Mouse (Mus musculus) brown adipose tissue, adult 24 weeks (tissue): Measurements from ENCODE around the gene Gm6370. TPM values are rescaled to one million over a fixed set of nuclear protein-coding genes. Genes with fewer than 3 reads are reported as not detected.
"Not testable (repeated sequence)": the region's sequence is repeated elsewhere in the genome, so short reads cannot be mapped to it uniquely, and the experiment has no call there.

ENCODE experiments used
- H3K27ac ChIP-seq: fragments of 200-500 bp; replicated peaks from 2 replicates; pipeline ENCODE4 v1.5.1; 2012; ENCODE audit warnings: low read depth, mild to moderate bottlenecking, low read length
- H3K4me1 ChIP-seq: fragments of 200-500 bp; 2 replicates; pipeline ENCODE4 v1.6.1; 2012; ENCODE audit warnings: low read length, mixed read lengths; ENCODE audit not compliant: control insufficient read depth, insufficient read depth, insufficient read length
- H3K4me3 ChIP-seq: fragments of 200-500 bp; 2 replicates; pipeline ENCODE4 v1.5.1; 2012; ENCODE audit warnings: low read depth, mild to moderate bottlenecking, low read length, moderate library complexity; ENCODE audit not compliant: insufficient read depth
- polyA plus RNA-seq: library from polyadenylated mRNA; stranded (reverse); fragments of >200 nt; gene quantifications from 2 replicates; pipeline ENCODE4 v1.2.4, GENCODE M21; 2012; ENCODE audit not compliant: missing spikeins, insufficient read depth, insufficient read length

The Gm6370 gene
- not detected in 2 replicates for polyA plus RNA-seq

GRCm38 (mm10) chr5:146491063-146491462 is at the start of gene Gm6370:
Gene Gm6370 (plus strand): TSS chr5:146491363.
- not testable (repeated sequence) for H3K4me3 ChIP-seq, H3K4me1 ChIP-seq, H3K27ac ChIP-seq

GRCm38 (mm10) chr5:146442767-146443166 is 48.4 kb upstream of the Gm6370 start:
- no peaks in the 10 kb centered on the region for H3K4me1 ChIP-seq
- no peak overlapping the region for H3K4me3 ChIP-seq
- no peak overlapping the region for H3K27ac ChIP-seq

- Histone ChIP-seq H3K4me1 (no peaks in the 10 kb centered on the region), H3K4me3 (no peak overlapping the region)
These were observed 44.5 kb upstream of the Gm6370 start for GRCm38 (mm10) chr5:146446633-146447032.

GRCm38 (mm10) chr5:146451592-146452254 is 39.4 kb upstream of the Gm6370 start:
- H3K4me1 ChIP-seq, result no peaks in the 10 kb centered on the region
- H3K27ac ChIP-seq, result no peak overlapping the region
- no peak overlapping the region for H3K4me3 ChIP-seq

More at GRCm38 (mm10) chr5:146446633-146447032, 44.5 kb upstream of the Gm6370 start:
- no peak overlapping the region for H3K27ac ChIP-seq

GRCm38 (mm10) chr5:146453556-146453955 is 37.6 kb upstream of the Gm6370 start:
- no peak overlapping the region for H3K4me3 ChIP-seq
- H3K27ac ChIP-seq, result no peak overlapping the region
- no peaks in the 10 kb centered on the region for H3K4me1 ChIP-seq

- no peak overlapping the region for H3K27ac ChIP-seq
- no peaks in the 10 kb centered on the region; the same call in 1 of the 2 replicates for H3K4me1 ChIP-seq
- H3K4me3 ChIP-seq, result no peak overlapping the region; the same call in 1 of the 2 replicates
These were observed 29.6 kb upstream of the Gm6370 start for GRCm38 (mm10) chr5:146461612-146462011.

- no peak overlapping the region for H3K27ac ChIP-seq
- no peaks in the 10 kb centered on the region; the same call in 1 of the 2 replicates for H3K4me1 ChIP-seq
- H3K4me3 ChIP-seq, result no peak overlapping the region
These were observed 24.5 kb upstream of the Gm6370 start for GRCm38 (mm10) chr5:146466663-146467062.

- no peaks in the 10 kb centered on the region for H3K4me1 ChIP-seq
- no peak overlapping the region for H3K4me3 ChIP-seq
- no peak overlapping the region for H3K27ac ChIP-seq
These were observed 22.9 kb upstream of the Gm6370 start for GRCm38 (mm10) chr5:146468311-146468710.

- H3K4me3 ChIP-seq, result no peak overlapping the region
- no peak overlapping the region for H3K27ac ChIP-seq
- no peaks in the 10 kb centered on the region for H3K4me1 ChIP-seq
These were observed 20.3 kb upstream of the Gm6370 start for GRCm38 (mm10) chr5:146470821-146471220.

- H3K4me1 ChIP-seq, result no peaks in the 10 kb centered on the region
- H3K4me3 ChIP-seq, result no peak overlapping the region
- no peak overlapping the region for H3K27ac ChIP-seq
These were observed 19.9 kb upstream of the Gm6370 start for GRCm38 (mm10) chr5:146471311-146471710.

GRCm38 (mm10) chr5:146471821-146472220 is 19.3 kb upstream of the Gm6370 start:
- H3K4me3 ChIP-seq, result no peak overlapping the region
- H3K4me1 ChIP-seq, result no peaks in the 10 kb centered on the region
- no peak overlapping the region for H3K27ac ChIP-seq

GRCm38 (mm10) chr5:146479564-146479963 is 11.6 kb upstream of the Gm6370 start:
- H3K4me1 ChIP-seq, H3K27ac ChIP-seq, H3K4me3 ChIP-seq: not testable (repeated sequence)

- H3K4me3 ChIP-seq, H3K27ac ChIP-seq, H3K4me1 ChIP-seq: not testable (repeated sequence)
These were observed 9.5 kb upstream of the Gm6370 start, which contains the start of gene Gm6408 for GRCm38 (mm10) chr5:146481665-146482064. Gene Gm6408 (plus strand): TSS chr5:146481965.

- H3K4me3 ChIP-seq, H3K4me1 ChIP-seq, H3K27ac ChIP-seq: not testable (repeated sequence)
These were observed 2.2 kb upstream of the Gm6370 start for GRCm38 (mm10) chr5:146488959-146489358.

GRCm38 (mm10) chr5:146502099-146502498 is 10.9 kb downstream of the Gm6370 start, which contains the start of gene 4930449I24Rik:
Gene 4930449I24Rik (plus strand): TSS chr5:146502399.
- not testable (repeated sequence) for H3K4me1 ChIP-seq, H3K27ac ChIP-seq

GRCm38 (mm10) chr5:146513823-146514222 is 22.7 kb downstream of the Gm6370 start, which contains the start of gene Gm3402:
Gene Gm3402 (plus strand): TSS chr5:146514123.
- H3K27ac ChIP-seq, H3K4me3 ChIP-seq, H3K4me1 ChIP-seq: not testable (repeated sequence)

More at GRCm38 (mm10) chr5:146502099-146502498, 10.9 kb downstream of the Gm6370 start, which contains the start of gene 4930449I24Rik:
- not testable (repeated sequence) for H3K4me3 ChIP-seq
